Mouse (Mus musculus): Measurements from ENCODE around the gene Slc38a8. TPM values are rescaled to one million over a fixed set of nuclear protein-coding genes. Genes with fewer than 3 reads are reported as not detected.

Gene Slc38a8
- polyA plus RNA-seq, 1 experiment, result not detected

DNA sequence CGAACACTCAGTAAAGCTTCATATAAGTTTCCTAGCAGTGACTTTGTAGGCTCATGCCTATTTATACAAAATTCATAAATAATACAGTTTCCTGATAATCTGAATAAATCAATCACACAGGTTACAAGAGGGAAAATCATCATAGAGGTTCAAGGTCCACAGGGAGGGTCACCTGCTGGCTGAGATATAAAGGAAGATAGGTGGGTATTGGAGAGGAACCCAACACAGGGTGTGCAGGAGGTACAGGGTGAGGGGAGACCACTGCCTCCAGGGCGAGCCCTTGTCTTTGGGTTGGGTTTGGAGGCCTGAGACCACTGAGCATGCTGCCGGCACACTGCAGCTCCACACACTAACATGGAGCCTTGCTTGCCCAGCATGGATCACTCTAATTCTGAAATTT is 29.9 kb upstream of the Slc38a8 start:
- Histone ChIP-seq H3K27ac (ENCODE audit: insufficient read depth, low read depth, low read length) (no peak overlapping the region), H3K36me3 (ENCODE audit: control insufficient read depth, insufficient read depth, low read length) (peaks cover 2% of the 10 kb centered on the region; the same call in 1 of the 2 replicates), H3K4me1 (ENCODE audit: control insufficient read depth, insufficient read depth, low read length) (no peaks in the 10 kb centered on the region), H3K27me3 (replicated peaks; ENCODE audit: control insufficient read depth, insufficient read depth, low read length) (no peaks in the 10 kb centered on the region), H3K4me3 (ENCODE audit: insufficient read depth, low read depth, low read length) (no peak overlapping the region)
- no peak for DNase-seq
- 85% methylated on average over 3 of the region's 3 CpGs for WGBS
- no peak for TF ChIP-seq CTCF (conservative IDR thresholded peaks at IDR 0.05; ENCODE audit: insufficient read depth, insufficient read length, low read depth, low read length)
- no peak for TF ChIP-seq POLR2A (IDR thresholded peaks at IDR 0.05; ENCODE audit: low read depth, low read length)

DNA sequence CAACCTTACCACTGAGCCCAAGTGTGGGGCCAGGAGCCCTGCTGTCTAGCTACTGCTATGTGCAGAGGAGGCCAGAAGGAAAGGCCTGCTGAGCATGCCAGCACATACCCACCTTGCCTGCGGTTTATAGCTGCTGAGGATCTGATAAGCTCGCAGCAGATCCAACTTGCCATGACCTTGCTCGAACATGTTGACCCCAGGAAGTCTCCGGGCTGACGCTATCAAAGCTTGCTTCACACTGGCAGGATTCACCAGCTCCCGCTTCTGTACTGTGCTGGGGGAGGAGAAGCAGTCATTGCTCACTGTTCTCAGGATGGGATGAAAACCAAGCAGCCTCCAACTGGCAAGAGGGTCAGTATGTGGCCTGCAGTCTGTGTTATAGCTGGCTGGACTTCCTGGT is 29.4 kb upstream of the Slc38a8 start:
- H3K4me3 ChIP-seq (ENCODE audit: insufficient read depth, low read depth, low read length), result no peak overlapping the region
- H3K27ac ChIP-seq (ENCODE audit: insufficient read depth, low read depth, low read length), result no peak overlapping the region
- DNase-seq, result no peak
- 57% methylated on average over 6 of the region's 6 CpGs for WGBS
- no peaks in the 10 kb centered on the region for H3K27me3 ChIP-seq (replicated peaks; ENCODE audit: control insufficient read depth, insufficient read depth, low read length)
- TF ChIP-seq POLR2A (IDR thresholded peaks at IDR 0.05; ENCODE audit: low read depth, low read length), result no peak
- no peak for TF ChIP-seq CTCF (conservative IDR thresholded peaks at IDR 0.05; ENCODE audit: insufficient read depth, insufficient read length, low read depth, low read length)
- peaks cover 2% of the 10 kb centered on the region; the same call in 1 of the 2 replicates for H3K36me3 ChIP-seq (ENCODE audit: control insufficient read depth, insufficient read depth, low read length)
- no peaks in the 10 kb centered on the region for H3K4me1 ChIP-seq (ENCODE audit: control insufficient read depth, insufficient read depth, low read length)

DNA sequence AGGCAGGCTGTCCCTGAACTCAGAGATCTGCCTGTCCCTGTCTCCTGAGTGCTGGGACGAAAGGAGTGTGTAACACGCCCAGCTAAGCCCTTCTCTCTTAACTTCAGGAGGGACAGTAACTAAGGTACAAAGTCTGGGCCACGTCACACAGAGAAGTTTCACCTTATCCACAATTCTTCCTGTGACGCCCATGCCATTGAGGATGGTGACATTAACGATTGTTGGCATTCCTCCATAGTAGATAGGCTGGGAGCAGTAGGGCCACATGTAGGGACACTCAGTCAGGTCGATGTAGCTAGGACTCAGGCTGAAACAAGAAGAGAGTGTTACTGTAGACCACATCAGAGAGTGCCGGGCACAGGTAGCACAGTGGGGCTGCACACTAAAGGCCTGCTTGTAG is 27.3 kb upstream of the Slc38a8 start:
- TF ChIP-seq CTCF (conservative IDR thresholded peaks at IDR 0.05; ENCODE audit: insufficient read depth, insufficient read length, low read depth, low read length) (no peak), POLR2A (IDR thresholded peaks at IDR 0.05; ENCODE audit: low read depth, low read length) (no peak)
- no peaks in the 10 kb centered on the region for H3K27me3 ChIP-seq (replicated peaks; ENCODE audit: control insufficient read depth, insufficient read depth, low read length)
- H3K27ac ChIP-seq (ENCODE audit: insufficient read depth, low read depth, low read length), result no peak overlapping the region
- peaks cover 5% of the 10 kb centered on the region for H3K36me3 ChIP-seq (ENCODE audit: control insufficient read depth, insufficient read depth, low read length)
- DNase-seq, result no peak
- 89% methylated on average over 7 of the region's 7 CpGs for WGBS
- H3K4me3 ChIP-seq (ENCODE audit: insufficient read depth, low read depth, low read length), result no peak overlapping the region
- no peaks in the 10 kb centered on the region for H3K4me1 ChIP-seq (ENCODE audit: control insufficient read depth, insufficient read depth, low read length)

- Histone ChIP-seq H3K4me1 (ENCODE audit: control insufficient read depth, insufficient read depth, low read length) (no peaks in the 10 kb centered on the region), H3K36me3 (ENCODE audit: control insufficient read depth, insufficient read depth, low read length) (peaks cover 12% of the 10 kb centered on the region), H3K4me3 (ENCODE audit: insufficient read depth, low read depth, low read length) (no peak overlapping the region), H3K27ac (ENCODE audit: insufficient read depth, low read depth, low read length) (no peak overlapping the region), H3K27me3 (replicated peaks; ENCODE audit: control insufficient read depth, insufficient read depth, low read length) (no peaks in the 10 kb centered on the region)
- 77% methylated on average over 7 of the region's 7 CpGs for WGBS
- no peak for TF ChIP-seq POLR2A (IDR thresholded peaks at IDR 0.05; ENCODE audit: low read depth, low read length)
- peak; percentile 39; the same call in 1 of the 2 replicates for TF ChIP-seq CTCF (conservative IDR thresholded peaks at IDR 0.05; ENCODE audit: insufficient read depth, insufficient read length, low read depth, low read length)
- no peak for DNase-seq
Observed at GRCm38 (mm10) chr8:119520102-119520501, 18.6 kb upstream of the Slc38a8 start.

- H3K27ac ChIP-seq (ENCODE audit: insufficient read depth, low read depth, low read length), result no peak overlapping the region
- no peaks in the 10 kb centered on the region for H3K27me3 ChIP-seq (replicated peaks; ENCODE audit: control insufficient read depth, insufficient read depth, low read length)
- DNase-seq, result no peak
- 67% methylated on average over 5 of the region's 5 CpGs for WGBS
- no peak overlapping the region for H3K4me3 ChIP-seq (ENCODE audit: insufficient read depth, low read depth, low read length)
- TF ChIP-seq CTCF (conservative IDR thresholded peaks at IDR 0.05; ENCODE audit: insufficient read depth, insufficient read length, low read depth, low read length) (no peak), POLR2A (IDR thresholded peaks at IDR 0.05; ENCODE audit: low read depth, low read length) (no peak)
- no peaks in the 10 kb centered on the region for H3K4me1 ChIP-seq (ENCODE audit: control insufficient read depth, insufficient read depth, low read length)
- peaks cover 10% of the 10 kb centered on the region for H3K36me3 ChIP-seq (ENCODE audit: control insufficient read depth, insufficient read depth, low read length)
Observed at GRCm38 (mm10) chr8:119516674-119517073, 15.2 kb upstream of the Slc38a8 start.

- Histone ChIP-seq H3K36me3 (ENCODE audit: control insufficient read depth, insufficient read depth, low read length) (peaks cover 10% of the 10 kb centered on the region), H3K27ac (ENCODE audit: insufficient read depth, low read depth, low read length) (no peak overlapping the region), H3K4me3 (ENCODE audit: insufficient read depth, low read depth, low read length) (no peak overlapping the region), H3K27me3 (replicated peaks; ENCODE audit: control insufficient read depth, insufficient read depth, low read length) (no peaks in the 10 kb centered on the region), H3K4me1 (ENCODE audit: control insufficient read depth, insufficient read depth, low read length) (no peaks in the 10 kb centered on the region)
- TF ChIP-seq CTCF (conservative IDR thresholded peaks at IDR 0.05; ENCODE audit: insufficient read depth, insufficient read length, low read depth, low read length) (no peak), POLR2A (IDR thresholded peaks at IDR 0.05; ENCODE audit: low read depth, low read length) (no peak)
- 83% methylated on average over 3 of the region's 3 CpGs for WGBS
- no peak for DNase-seq
Observed at GRCm38 (mm10) chr8:119515767-119516166, 14.3 kb upstream of the Slc38a8 start.

- Histone ChIP-seq H3K27ac (ENCODE audit: insufficient read depth, low read depth, low read length) (no peak overlapping the region), H3K27me3 (replicated peaks; ENCODE audit: control insufficient read depth, insufficient read depth, low read length) (no peaks in the 10 kb centered on the region), H3K4me3 (ENCODE audit: insufficient read depth, low read depth, low read length) (no peak overlapping the region), H3K4me1 (ENCODE audit: control insufficient read depth, insufficient read depth, low read length) (no peaks in the 10 kb centered on the region), H3K36me3 (ENCODE audit: control insufficient read depth, insufficient read depth, low read length) (peaks cover 10% of the 10 kb centered on the region)
- no peak for TF ChIP-seq CTCF (conservative IDR thresholded peaks at IDR 0.05; ENCODE audit: insufficient read depth, insufficient read length, low read depth, low read length)
- TF ChIP-seq POLR2A (IDR thresholded peaks at IDR 0.05; ENCODE audit: low read depth, low read length), result no peak
- WGBS, result 87% methylated on average over 3 of the region's 3 CpGs
- no peak for DNase-seq
Observed at GRCm38 (mm10) chr8:119514940-119515339, 13.4 kb upstream of the Slc38a8 start.
